Mouse (Mus musculus): ENCODE results near the gene Klc3.

Gene Klc3

GRCm38 (mm10) chr7:19405417-19405816, 1.5 kb upstream of the Klc3 start:
- peak; percentile 52 to 67 for DNase-seq

GRCm38 (mm10) chr7:19404476-19404875, 572 bp upstream of the Klc3 start, which contains the start of gene Ckm:
Gene Ckm (plus strand): TSS chr7:19404776.
- DNase-seq, result no peak

DNA sequence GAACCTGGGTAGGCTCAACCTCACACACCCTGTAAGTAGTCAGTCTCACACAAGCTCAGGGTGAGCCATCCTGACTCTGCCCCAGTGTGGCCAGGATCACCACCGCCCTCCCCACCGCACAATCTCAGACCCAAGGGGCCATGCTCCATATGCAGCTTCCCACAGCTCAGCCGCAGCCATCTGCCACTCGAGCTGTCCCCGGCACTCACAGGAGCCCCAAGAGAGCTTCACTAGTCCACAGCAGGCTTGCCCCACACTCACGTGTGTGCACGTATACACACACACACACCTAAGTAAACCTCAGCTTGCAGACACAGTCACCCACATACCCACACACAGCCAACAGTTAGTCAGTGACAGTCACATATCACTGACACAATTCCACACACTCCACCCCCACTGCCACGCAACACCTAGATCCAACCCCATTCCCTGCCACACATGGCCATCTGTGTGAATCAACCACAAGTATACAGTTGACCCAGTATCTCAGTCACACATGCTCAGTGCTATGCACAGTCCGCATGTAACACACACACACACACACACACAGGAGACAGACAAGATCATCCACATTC, 1.3 kb downstream of the Klc3 start:
- no peak for DNase-seq

- DNase-seq, result no peak
Observed at GRCm38 (mm10) chr7:19400946-19401345, 3.0 kb downstream of the Klc3 start.

- peak; percentile 51 to 57 for DNase-seq
Observed at GRCm38 (mm10) chr7:19399496-19400280, 4.2 kb downstream of the Klc3 start.

- no peak for DNase-seq
Observed at GRCm38 (mm10) chr7:19394484-19394883, 9.4 kb downstream of the Klc3 start.

GRCm38 (mm10) chr7:19388699-19389413, 15.0 kb downstream of the Klc3 start:
- DNase-seq, result no peak

DNA sequence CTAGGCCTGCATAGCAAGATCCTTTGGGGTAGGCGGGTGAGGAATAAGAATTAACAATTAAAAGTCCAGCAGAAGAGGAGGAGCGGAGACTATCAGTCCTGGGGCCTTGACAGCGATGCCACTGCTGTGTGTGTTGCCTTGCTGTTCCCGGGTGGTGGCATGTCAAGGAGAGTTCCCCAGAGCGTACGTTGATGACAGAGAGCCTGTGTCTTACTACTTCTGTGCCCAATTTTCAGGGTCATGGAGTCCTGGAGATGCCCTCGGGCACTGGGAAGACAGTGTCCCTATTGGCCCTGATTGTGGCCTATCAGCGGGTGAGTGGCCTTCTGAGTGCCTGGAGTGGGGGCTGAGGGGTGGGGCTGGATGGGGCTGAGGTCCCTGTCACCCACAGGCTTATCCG, 20.2 kb downstream of the Klc3 start:
- no peak for DNase-seq

GRCm38 (mm10) chr7:19382166-19382541, 21.8 kb downstream of the Klc3 start:
- no peak for DNase-seq

- DNase-seq, result peak; percentile 98
Observed at GRCm38 (mm10) chr7:19381377-19382165, 22.3 kb downstream of the Klc3 start, which contains the start of gene Ercc2. Gene Ercc2 (plus strand): TSS chr7:19382010.

GRCm38 (mm10) chr7:19378049-19378448, 25.9 kb downstream of the Klc3 start:
- no peak for DNase-seq

- DNase-seq, result no peak
Observed at GRCm38 (mm10) chr7:19376019-19376418, 27.9 kb downstream of the Klc3 start.

- no peak for DNase-seq
Observed at GRCm38 (mm10) chr7:19375368-19375767, 28.5 kb downstream of the Klc3 start.

DNA sequence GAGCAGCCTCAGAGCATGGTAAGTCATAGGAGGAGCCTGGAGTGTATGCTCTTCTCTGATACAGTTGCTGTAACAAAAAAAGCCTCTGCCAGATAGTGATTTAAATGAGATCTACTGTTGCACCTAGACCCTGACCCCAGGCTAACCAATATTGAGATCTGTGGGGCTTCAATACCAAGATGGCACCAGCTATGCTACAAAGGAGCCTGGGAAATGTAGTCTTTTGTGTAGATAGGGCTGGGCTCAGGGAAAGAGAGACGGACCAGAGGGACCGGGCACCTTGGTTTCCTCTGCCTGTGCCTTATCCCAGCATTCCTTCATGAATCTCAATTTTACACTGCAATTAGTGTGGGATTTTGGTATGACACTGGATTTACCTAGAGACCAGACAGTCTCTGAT, 30.5 kb downstream of the Klc3 start:
- DNase-seq, result no peak

GRCm38 (mm10) chr7:19369823-19370425, 34.0 kb downstream of the Klc3 start:
- peak; percentile 52 for DNase-seq

GRCm38 (mm10) chr7:19368380-19368779, 35.5 kb downstream of the Klc3 start:
- DNase-seq, result no peak

GRCm38 (mm10) chr7:19365376-19365775, 38.5 kb downstream of the Klc3 start:
- DNase-seq, result no peak

DNA sequence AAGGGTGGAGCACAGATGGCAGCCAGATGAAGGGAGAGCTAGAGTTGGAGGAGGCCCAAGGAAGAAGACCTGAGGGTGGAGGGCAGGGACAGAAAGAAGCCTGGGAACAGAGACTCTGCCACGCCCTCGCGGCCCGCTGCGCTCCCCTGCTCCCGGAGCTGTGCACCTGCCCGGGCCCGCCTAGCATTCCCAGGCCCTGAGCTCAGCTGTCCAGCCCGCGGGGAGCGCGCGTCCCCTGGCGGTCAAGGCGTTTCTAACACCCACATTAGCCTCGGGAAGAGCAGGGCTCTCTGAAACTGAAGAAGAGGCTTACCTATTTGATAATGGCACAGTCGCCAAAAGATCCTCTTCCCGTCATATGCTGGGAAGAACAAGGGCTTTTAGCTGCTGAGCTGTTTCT, 40.0 kb downstream of the Klc3 start:
- peak; percentile 49 to 54 for DNase-seq

GRCm38 (mm10) chr7:19362276-19362675, 41.6 kb downstream of the Klc3 start:
- DNase-seq, result no peak

GRCm38 (mm10) chr7:19361720-19362119, 42.2 kb downstream of the Klc3 start:
- peak; percentile 52 to 67 for DNase-seq

GRCm38 (mm10) chr7:19360944-19361343, 43.0 kb downstream of the Klc3 start:
- peak; percentile 63 to 67 for DNase-seq

DNA sequence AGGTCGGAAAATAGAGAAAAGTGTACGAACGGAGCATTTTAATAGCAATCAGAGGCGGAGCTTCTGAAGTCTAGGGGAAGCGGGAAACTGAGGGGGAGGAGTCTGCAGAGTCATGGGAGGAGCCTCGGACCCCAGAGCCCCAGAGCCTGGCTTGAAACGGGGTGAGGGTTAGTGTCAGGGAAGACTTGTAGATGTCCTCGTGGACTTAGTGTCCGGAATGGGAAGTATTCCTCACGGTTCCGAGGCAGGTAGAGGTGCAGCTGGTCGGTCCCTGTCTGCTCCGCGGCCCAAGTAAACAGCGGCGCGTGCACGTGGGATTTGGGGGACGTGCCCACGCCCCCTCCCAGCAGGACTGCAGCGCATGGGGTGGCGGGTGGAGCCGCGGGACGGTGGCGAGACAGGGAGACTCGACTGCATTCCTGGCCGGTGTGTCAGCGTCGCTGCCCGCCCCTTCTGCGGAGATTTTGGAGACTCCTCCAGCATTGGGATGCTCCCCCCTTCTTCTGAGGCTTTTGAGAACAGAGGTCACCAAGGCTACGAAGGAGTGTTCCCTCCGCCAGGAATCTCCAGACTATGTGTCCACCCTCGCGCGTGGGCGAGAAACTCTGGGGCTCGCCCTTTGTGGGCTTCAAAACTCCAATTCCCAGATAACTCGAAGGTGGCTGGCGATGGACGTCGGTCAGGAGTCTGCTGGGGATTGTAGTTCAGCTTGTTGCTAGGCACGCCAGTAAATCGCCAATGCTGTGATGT, 43.8 kb downstream of the Klc3 start:
- DNase-seq, result peak; percentile 41 to 50
